Mouse (Mus musculus): ENCODE measurements at regions not wholly inside any gene's neighbourhood (a gene's known extent, or its start where the extent isn't known, plus 50 kb on each side); places are given as distances from the start of the nearest gene placed in this dataset.
A peak's percentile ranks its signal among the peaks of the same experiment; 100 is the strongest.

DNA sequence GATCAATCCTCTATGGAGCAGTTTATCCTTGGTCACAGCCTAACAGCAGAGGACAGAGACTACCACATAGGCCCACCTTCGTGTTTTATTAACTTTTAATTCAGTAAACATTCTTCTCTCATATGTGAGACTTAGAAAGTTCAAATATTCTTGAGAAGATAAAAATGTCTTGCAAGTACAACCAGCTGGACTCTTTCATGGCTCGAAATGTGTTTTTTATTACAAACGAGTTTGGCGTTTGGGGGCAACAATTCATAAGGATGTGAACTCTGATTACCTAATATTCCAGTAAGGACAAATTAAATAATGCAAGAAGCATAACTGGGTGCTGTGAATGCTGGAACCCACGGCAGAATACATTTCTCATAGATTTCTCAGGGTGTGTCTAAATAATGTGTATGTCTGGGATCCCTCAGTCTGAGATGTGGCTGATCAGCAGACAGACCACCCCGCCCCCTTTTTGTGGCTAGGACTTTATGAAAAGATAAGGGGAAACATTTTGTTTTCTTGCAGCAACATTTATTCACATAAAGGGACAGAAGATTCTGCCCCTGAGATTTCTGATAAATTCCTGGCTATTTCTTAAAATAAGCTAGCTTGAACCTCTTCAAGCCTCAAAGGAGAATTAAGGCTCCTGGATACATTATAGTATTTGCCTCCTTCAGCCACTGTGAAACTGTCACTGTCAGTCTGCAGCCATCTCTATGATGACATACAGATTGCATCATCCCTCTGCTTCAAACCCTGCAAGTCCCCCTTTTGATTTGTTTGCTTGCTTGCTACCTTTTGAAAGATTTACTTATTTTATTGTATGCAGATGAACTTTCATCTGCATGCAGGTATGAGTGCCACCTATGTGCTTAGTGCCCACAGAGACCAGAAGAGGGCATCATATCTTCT lies 69.2 kb upstream of the Gucy1a1 start:
- Histone ChIP-seq H3K4me3 (ENCODE audit: low read depth, low read length) (no peak overlapping the region), H3K27me3 (ENCODE audit: insufficient read depth, low read length) (no peaks in the 10 kb centered on the region), H3K9me3 (ENCODE audit: low read length) (no peaks in the 10 kb centered on the region), H3K36me3 (ENCODE audit: insufficient read depth, low read length) (no peaks in the 10 kb centered on the region), H3K4me1 (ENCODE audit: insufficient read depth, low read length) (no peaks in the 10 kb centered on the region), H3K27ac (ENCODE audit: low read depth, low read length) (no peak overlapping the region), H3K9ac (replicated peaks; ENCODE audit: low read length, poor library complexity, severe bottlenecking) (no peak overlapping the region), H3K4me2 (ENCODE audit: low read depth, low read length, poor library complexity, severe bottlenecking) (no peak overlapping the region)
- WGBS = 87% methylated on average over 6 of the region's 6 CpGs
- 0 out of 2 replicates have a peak, but pooled peaks have one; percentile 9 for TF ChIP-seq CTCF (IDR thresholded peaks at IDR 0.05)
- DNase-seq (ENCODE audit: low spot score) (no peak), ATAC-seq (ENCODE audit: low FRiP score) (no peak)

DNA sequence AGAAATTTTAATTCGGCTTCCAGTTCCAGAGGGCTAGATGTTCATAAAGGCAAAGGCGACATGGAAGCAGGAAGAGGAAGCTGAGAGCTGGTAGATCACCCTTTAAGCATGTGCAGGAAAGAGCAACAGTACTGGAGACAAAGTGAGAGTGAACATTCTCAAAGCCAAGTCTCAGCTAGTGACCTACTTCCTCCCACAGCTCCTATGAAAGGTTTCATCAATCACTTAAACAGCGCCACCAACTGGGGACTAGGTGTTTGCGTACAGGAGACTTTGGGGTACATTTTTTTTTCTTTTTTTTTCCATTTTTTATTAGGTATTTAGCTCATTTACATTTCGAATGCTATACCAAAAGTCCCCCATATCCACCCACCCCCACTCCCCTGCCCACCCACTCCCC lies 61.7 kb upstream of the Gucy1a1 start:
- Histone ChIP-seq H3K36me3 (ENCODE audit: insufficient read depth, low read length) (no peaks in the 10 kb centered on the region), H3K9me3 (ENCODE audit: low read length) (no peaks in the 10 kb centered on the region), H3K4me3 (ENCODE audit: low read depth, low read length) (no peak overlapping the region), H3K27ac (ENCODE audit: low read depth, low read length) (no peak overlapping the region), H3K27me3 (ENCODE audit: insufficient read depth, low read length) (no peaks in the 10 kb centered on the region), H3K4me2 (ENCODE audit: low read depth, low read length, poor library complexity, severe bottlenecking) (no peak overlapping the region), H3K4me1 (ENCODE audit: insufficient read depth, low read length) (no peaks in the 10 kb centered on the region), H3K9ac (replicated peaks; ENCODE audit: low read length, poor library complexity, severe bottlenecking) (no peak overlapping the region)
- ATAC-seq (ENCODE audit: low FRiP score) (no peak), DNase-seq (ENCODE audit: low spot score) (no peak)
- 84% methylated on average over 5 of the region's 5 CpGs for WGBS
- TF ChIP-seq CTCF (IDR thresholded peaks at IDR 0.05) = no peak

Data from midbrain, postnatal 0 days (tissue).